Mouse (Mus musculus) lung, adult 2 months (tissue): Measurements from ENCODE around the gene Tmem141. TPM values are rescaled to one million over a fixed set of nuclear protein-coding genes. Genes with fewer than 3 reads are reported as not detected.

ENCODE experiments used
- DNase-seq: peaks from one replicate; pipeline ENCODE4 v3.0.0; 2022
- H3K4me1 ChIP-seq: fragments of 200-500 bp; 2 replicates; pipeline ENCODE4 v1.6.1; 2011; ENCODE audit warnings: low read length; ENCODE audit not compliant: control insufficient read depth, insufficient read depth
- H3K4me3 ChIP-seq: fragments of 200-500 bp; replicated peaks from 2 replicates; pipeline ENCODE3; 2011; ENCODE audit warnings: low read depth, mild to moderate bottlenecking, control low read depth, low read length; ENCODE audit errors: extremely low read depth
- CTCF ChIP-seq: fragments of 200-500 bp; IDR thresholded peaks from 2 replicates; pipeline ENCODE4 v1.5.1; 2011; ENCODE audit warnings: mild to moderate bottlenecking, low read length, control low read depth; ENCODE audit not compliant: insufficient read depth
- POLR2A ChIP-seq: fragments of 200-500 bp; IDR thresholded peaks from 2 replicates; pipeline ENCODE4 v1.6.1; 2011; ENCODE audit warnings: low read depth, mild to moderate bottlenecking, control low read depth, low read length, borderline replicate concordance; ENCODE audit errors: extremely low read depth
- WGBS: fragments of 180-500 bp; shearing (Covaris S2); methylation state at CpG from one replicate; pipeline ENCODE4 v1.1.7; 2018; 5-methylcytosine and 5-hydroxymethylcytosine counted together
- polyA plus RNA-seq: library from polyadenylated mRNA; depleted of rRNA; stranded (reverse); fragments of >200 nt; gene quantifications from 2 replicates; pipeline ENCODE4 v1.2.3, GENCODE M21; 2012

The Tmem141 gene
- polyA plus RNA-seq, 1 experiment: 17.0 TPM

DNA sequence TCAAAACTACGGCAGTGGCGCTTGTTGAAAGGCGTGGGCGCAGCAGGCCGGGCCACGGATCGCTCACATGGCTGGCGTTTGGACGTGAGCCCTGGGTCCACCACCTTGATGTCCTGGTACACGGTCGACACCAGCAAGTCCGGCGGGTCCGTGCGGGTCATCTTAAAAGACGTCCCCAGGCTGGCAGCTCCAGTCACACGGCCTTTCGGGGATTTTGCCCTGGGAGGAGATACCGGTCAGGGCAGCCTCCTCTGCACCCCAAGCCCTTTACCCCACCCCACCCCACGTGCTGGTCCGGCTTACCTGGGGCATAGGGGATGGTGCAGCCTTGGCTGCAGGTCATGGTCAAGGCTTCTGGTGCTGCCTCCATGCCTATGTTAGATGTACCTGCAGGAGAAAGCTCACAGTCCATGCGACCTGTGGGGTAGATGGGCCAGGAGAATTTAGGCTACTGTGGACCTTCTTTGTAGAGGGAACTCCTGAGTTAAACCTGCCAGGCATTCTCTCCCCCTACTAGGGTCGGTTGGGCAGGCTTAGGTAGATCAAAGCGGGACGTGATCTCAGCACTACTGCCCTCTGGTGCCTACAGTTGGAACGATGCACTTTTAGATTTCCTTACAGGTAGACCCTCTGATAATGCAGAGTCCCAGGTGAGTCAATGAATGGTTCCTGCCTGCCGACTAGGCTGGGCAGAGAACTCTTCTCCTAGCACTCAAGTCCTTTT is 41.9 kb downstream of the Tmem141 start:
- TF ChIP-seq POLR2A (no peak), CTCF (peak; percentile 67)
- peaks cover 20% of the 10 kb centered on the region for H3K4me1 ChIP-seq
- no peak overlapping the region for H3K4me3 ChIP-seq
- DNase-seq: peak; percentile 43
- 5% methylated on average over 27 of the region's 27 CpGs for WGBS

DNA sequence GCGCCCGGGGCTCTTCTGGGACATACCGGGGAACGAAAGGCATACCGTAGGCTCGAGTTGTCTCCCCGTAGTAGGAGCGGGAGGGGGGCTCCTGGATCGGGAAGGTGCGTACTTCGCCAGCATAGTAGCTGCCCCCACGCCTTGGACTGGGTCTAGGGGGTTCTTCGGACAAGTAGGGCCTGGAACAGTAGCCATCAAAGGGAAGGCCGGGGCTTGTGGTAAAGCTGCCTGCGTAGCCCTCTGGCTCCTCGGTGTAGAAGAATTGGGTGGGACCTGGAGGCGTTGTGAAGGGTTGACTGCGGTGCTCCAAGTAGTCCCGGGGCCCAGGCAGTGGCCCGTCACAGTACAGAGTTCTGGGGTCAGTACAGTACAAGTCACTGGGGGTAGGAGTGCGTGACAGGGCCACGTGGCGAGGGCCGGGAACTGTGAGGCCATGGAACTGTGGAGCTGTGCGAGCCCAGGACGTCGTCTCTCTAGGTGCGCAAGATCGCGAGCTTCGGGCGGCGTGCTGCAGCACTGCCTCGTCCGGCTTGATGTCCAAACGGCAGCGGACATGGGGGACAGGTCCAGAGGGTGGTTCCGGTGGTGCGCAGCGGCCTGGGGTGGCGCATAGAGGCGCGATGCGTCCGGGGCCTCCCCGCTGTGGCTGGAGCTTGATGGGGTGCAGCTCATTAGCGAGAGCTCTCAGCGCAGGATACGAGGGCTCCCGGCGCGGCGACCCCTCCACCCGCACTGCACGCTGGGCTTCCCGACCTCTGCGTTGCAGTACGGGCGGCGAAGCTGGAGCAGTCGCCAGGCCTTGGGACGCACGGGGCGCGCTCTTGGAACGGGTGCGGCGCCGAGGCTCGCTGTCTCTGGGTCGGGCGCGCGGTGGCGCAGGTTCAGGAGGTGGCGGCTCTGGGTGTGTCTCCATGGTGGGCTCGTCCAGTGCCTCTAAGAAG is 42.7 kb downstream of the Tmem141 start:
- DNase-seq: no peak
- H3K4me3 ChIP-seq: no peak overlapping the region
- TF ChIP-seq POLR2A (no peak), CTCF (no peak)
- H3K4me1 ChIP-seq: peaks cover 21% of the 10 kb centered on the region
- WGBS: 7% methylated on average over 77 of the region's 77 CpGs

DNA sequence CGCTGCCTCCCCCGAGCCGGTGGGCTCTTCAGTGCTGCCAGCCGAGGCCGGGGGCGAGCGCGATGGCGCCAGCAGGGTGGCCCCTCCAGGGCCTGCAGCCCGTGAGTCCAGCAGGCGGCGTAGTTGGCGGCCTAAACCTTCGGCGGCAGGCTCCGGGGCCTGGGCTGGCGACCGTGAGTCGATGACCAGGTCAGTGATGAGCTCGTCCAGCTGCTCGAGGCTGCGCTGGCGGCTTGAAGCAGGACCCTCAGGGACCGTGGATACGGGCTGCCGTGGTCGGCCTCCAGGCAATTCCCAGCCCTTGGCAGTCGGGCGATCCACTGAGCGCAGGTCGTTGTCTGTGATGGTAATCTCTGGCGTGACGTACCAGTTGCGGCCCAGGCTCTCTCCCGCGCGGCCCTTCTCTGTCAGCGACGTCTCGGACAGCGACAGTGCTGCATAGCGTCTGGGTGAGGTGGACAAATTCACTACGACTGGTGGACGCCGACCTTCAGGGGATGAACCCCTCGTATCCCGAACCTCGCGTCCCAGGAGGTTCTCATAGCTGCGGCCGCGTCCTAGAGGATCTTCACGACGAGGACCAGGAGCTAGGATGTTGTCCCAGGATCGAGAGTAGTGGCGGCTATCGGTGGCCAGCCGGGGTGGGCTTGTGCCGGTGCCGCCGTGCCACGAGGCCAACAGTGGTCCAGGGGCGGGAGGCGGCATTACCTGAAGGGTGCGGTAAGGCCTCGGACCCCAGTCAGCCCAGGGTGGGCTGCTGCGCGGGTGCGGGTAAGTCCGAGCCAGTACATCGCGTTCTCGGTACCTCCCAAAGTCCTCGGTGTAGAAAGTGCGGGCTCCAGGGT is 43.6 kb downstream of the Tmem141 start:
- DNase-seq: no peak
- peaks cover 22% of the 10 kb centered on the region for H3K4me1 ChIP-seq
- 5% methylated on average over 75 of the region's 75 CpGs for WGBS
- no peak for TF ChIP-seq POLR2A
- TF ChIP-seq CTCF: no peak
- peak overlapping the region; percentile 2 for H3K4me3 ChIP-seq

DNA sequence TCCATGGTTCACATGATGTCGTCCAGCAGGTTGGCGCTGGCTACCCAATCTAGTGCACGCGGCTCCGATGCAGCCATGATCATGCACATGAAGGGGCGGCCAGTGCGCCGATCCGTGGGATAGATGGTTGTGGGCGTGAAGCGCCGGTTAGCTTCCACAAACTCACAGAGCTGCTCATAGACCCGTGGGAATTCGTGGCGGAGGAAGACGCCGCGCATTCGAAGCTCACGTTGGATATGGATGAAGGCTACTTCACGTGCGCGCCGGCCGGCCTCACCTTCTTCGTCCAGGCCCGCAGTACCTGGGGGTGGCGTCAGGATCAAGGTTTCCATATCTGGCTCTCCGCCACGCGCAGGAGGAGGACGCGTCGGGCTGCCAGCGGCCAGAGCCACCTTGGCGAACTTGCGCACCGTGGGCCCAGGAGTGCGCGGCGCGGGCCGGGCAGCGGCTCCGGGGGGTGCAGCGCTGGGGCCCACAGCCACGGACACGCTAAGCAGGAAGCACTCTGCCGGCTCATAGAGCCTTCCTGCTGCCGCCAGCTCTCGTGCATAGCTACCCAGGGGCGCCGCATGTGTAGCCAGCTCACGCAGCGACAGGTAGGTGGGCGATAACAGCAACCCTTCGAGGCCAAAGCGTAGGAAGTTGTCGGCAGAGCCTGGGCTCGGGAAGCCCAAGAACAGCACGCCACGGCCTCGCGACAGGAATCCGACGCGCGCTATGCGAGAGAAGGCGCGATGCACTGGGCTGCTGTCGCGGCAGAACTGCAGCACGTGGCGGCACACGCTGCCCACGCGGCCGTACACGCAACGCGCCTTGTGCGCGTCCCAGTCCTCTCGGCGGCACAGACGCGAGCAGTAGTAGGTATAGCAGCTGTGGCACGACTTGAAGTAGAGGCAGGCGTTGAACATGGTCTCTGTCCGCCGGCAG is 44.6 kb downstream of the Tmem141 start:
- Histone ChIP-seq H3K4me3 (peak overlapping the region; percentile 14), H3K4me1 (peaks cover 22% of the 10 kb centered on the region)
- DNase-seq: no peak
- WGBS: 15% methylated on average over 92 of the region's 92 CpGs
- TF ChIP-seq POLR2A (no peak), CTCF (no peak)

DNA sequence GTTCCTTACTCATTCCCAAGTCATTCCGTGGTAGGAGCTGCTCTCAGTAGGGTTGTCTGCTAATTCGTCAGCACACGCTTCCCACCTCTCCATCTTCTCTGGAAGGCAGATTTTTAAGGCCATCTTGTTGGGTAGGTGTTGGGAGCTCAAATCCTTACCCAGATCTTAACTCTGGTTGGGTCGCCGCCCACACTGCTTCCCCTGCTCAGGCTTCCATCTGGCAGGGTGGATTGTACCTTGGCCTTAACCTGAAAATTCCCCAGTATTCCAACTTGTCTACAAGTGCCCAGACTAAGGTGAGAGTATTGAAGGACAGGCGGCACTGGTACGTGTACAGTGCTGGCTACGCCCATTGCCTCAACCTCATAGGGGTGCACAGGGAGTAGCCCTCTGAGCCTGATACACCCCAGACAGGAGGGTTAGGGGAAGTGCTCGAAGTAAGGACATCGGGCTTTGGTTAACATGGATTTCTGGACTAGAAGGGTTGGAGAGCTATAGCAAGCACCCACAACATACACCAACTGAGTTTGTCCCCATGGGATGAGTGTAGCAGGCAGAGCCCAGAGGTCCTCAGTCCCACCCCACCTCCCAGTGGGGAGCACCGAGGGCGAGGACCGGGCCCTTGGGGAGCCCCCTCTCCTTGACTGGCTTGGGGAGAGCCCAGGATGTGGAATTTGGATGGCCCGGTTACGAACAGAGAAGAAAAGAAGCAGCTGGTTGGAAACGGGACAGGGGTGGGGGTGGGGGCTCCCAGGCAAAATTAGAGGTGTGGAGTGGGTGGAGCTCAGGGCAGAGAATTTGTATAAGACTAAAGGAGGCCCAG is 45.6 kb downstream of the Tmem141 start:
- DNase-seq: no peak
- peaks cover 20% of the 10 kb centered on the region for H3K4me1 ChIP-seq
- TF ChIP-seq POLR2A (no peak), CTCF (no peak)
- no peak overlapping the region for H3K4me3 ChIP-seq
- WGBS: 78% methylated on average over 16 of the region's 16 CpGs

DNA sequence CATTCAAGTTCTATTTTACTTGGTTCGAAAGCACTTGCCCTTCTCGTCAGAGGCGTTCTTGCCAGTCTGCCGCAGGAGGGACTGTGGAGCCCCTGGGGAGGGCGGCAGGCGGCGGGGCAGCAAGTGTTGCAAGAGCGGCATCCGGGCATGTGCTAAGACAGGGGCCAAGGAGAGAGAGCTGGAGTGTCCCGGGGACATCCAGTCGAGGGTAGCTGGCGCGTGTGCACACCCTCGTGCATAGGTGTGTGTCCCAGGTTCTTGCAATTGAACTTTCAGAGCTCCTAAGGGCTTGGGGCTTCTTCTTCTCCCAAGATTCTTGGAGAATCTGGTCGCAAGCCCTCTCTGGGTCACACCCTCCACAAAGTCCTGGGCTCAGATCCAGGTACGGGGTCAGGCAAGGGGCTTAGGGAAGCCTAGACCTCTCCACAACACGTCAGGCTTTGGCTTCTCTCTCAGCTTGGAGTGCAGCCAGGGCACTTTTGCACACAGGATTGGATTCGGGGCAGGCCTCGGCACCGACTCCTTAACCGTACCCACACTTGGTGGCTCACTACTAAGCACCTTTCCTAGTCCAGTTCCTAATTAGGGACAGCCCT is 46.3 kb downstream of the Tmem141 start:
- Histone ChIP-seq H3K4me3 (peak overlapping the region; percentile 64), H3K4me1 (peaks cover 18% of the 10 kb centered on the region)
- peak; percentile 48 for DNase-seq
- 6% methylated on average over 21 of the region's 21 CpGs for WGBS
- TF ChIP-seq CTCF: no peak
- TF ChIP-seq POLR2A: no peak

DNA sequence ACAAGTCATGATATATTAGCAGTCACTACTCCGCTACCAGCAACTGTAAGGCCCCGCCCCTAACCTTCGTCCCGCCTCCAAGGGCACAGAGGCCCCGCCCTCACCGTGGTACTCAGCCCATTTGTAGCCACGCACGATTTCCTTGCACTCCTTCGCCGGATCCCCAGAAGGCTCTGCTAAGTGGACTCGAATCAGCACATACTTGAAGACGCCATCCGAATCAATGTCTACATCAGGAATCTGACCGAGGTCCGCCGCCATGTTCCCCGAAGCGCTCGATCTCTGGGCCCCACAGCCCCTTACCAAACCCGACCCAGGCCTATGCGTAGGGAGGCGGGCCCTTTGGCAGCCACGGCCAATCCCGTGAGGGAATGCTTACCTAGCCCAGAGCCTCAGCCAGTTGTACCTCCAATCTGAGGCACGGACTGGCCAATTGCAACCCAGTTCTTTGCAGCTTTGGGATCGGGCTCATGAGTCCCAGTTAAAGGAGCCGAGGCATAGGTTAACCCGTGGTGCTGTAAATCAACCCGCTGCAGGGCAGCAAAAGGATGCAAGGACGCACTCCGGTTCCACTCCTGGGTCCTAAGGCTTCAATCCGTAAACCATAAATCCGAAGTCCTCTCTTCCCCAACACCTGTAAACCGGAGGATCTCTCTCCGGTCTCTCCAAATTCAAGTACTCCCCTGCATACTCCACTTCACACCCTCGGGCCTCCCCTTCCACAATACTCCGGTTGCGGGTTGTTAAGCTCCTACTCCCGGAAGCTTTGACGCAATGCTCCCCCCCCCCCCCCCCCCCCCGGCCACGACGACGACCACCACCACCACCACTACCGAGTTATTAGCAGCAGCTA is 47.0 kb downstream of the Tmem141 start, which contains the start of the genes Mamdc4 and Phpt1:
Gene Mamdc4, minus strand, starts transcription at position 267 of the 853 bp plus-strand sequence.
Gene Phpt1, minus strand, starts transcription at position 646 of the 853 bp plus-strand sequence.
- WGBS: under 1% methylated on average over 44 of the region's 45 CpGs
- DNase-seq: peak; percentile 97
- peak; percentile 93 for TF ChIP-seq POLR2A
- TF ChIP-seq CTCF: no peak
- Histone ChIP-seq H3K4me3 (peak within 1 kb of the TSS; percentile 83), H3K4me1 (peaks cover 18% of the 10 kb centered on the region)
